Mouse (Mus musculus) spleen, postnatal 0 days (tissue): Measurements from ENCODE around the gene Hp1bp3. TPM values are rescaled to one million over a fixed set of nuclear protein-coding genes. Genes with fewer than 3 reads are reported as not detected.

ENCODE experiments used
- polyA plus RNA-seq: library from polyadenylated mRNA; unstranded; fragments of >200 nt; fragmentation: Nextera tagmentation; extraction: Ambion mirVana; gene quantifications from 2 replicates; pipeline ENCODE4 v1.2.1, GENCODE M21; 2015

Hp1bp3 gene
- polyA plus RNA-seq: 63.0 and 74.7 TPM in 2 replicates

GRCm38 (mm10) chr4:138216200-138216890 lies at the start of gene Hp1bp3:
Gene Hp1bp3 (plus strand): TSS chr4:138216296.

GRCm38 (mm10) chr4:138250088-138250960 lies 34.2 kb downstream of the Hp1bp3 start, which contains the start of the genes Sh2d5 and Kif17:
Gene Sh2d5 (plus strand): TSS chr4:138250403.
Gene Kif17 (plus strand): TSS chr4:138250435.

Other genes with a start within 250 kb of the Hp1bp3 start
- gene Eif4g3, start 223.3 kb upstream of the Hp1bp3 start, polyA plus RNA-seq: 12.5 and 17.4 TPM in 2 replicates
- gene Sh2d5, start 34.1 kb downstream of the Hp1bp3 start, polyA plus RNA-seq: 1.3 and 2.0 TPM in 2 replicates
- gene Kif17, start 34.1 kb downstream of the Hp1bp3 start, polyA plus RNA-seq: 0.30 and 0.57 TPM in 2 replicates
- gene Ddost, start 88.4 kb downstream of the Hp1bp3 start, polyA plus RNA-seq: 147 and 161 TPM in 2 replicates
- gene Pink1, start 110.0 kb downstream of the Hp1bp3 start, polyA plus RNA-seq: 54.0 and 71.2 TPM in 2 replicates
- 3.7 and 5.4 TPM in 2 replicates for gene Cda, start 151.7 kb downstream of the Hp1bp3 start, polyA plus RNA-seq
- gene Fam43b, start 180.2 kb downstream of the Hp1bp3 start, polyA plus RNA-seq: 0.05 TPM in 1 of 2 replicates, not detected in the other
- 9.4 and 9.6 TPM in 2 replicates for gene Mul1, start 218.4 kb downstream of the Hp1bp3 start, polyA plus RNA-seq
- 3.0 and 3.8 TPM in 2 replicates for gene Camk2n1, start 238.0 kb downstream of the Hp1bp3 start, polyA plus RNA-seq